Mouse (Mus musculus) cerebellum, postnatal 4 days (tissue): ENCODE results near the gene Ccdc136.

ENCODE experiments used
- DNase-seq, 2 experiments: peaks; one replicate each; pipeline ENCODE4 v3.0.0; 2022; ENCODE audit warnings: low spot score in 2 of 2, mixed read lengths in 1 of 2

Ccdc136 gene

GRCm38 (mm10) chr6:29394286-29394685 is 1.8 kb upstream of the Ccdc136 start:
- DNase-seq: no peak

- DNase-seq: peak in 1 of 2 experiments; percentile 13
Measured at GRCm38 (mm10) chr6:29396714-29397540, 818 bp downstream of the Ccdc136 start.

- DNase-seq: peak in 1 of 2 experiments; percentile 30
Measured at GRCm38 (mm10) chr6:29397575-29397974, 1.5 kb downstream of the Ccdc136 start.

GRCm38 (mm10) chr6:29399851-29400250 is 3.7 kb downstream of the Ccdc136 start:
- DNase-seq: no peak

GRCm38 (mm10) chr6:29402693-29403342 is 6.7 kb downstream of the Ccdc136 start:
- peak in 1 of 2 experiments; percentile 42 for DNase-seq

GRCm38 (mm10) chr6:29406412-29406811 is 10.3 kb downstream of the Ccdc136 start:
- no peak for DNase-seq

GRCm38 (mm10) chr6:29415446-29415845 is 19.3 kb downstream of the Ccdc136 start:
- no peak for DNase-seq

- no peak for DNase-seq
Measured at GRCm38 (mm10) chr6:29420596-29420995, 24.5 kb downstream of the Ccdc136 start.

- DNase-seq: no peak
Measured at GRCm38 (mm10) chr6:29425118-29425517, 29.0 kb downstream of the Ccdc136 start.

GRCm38 (mm10) chr6:29426331-29426730 is 30.2 kb downstream of the Ccdc136 start:
- DNase-seq: no peak

- DNase-seq: no peak
Measured at GRCm38 (mm10) chr6:29428171-29428570, 32.1 kb downstream of the Ccdc136 start.

GRCm38 (mm10) chr6:29430681-29431420 is 34.7 kb downstream of the Ccdc136 start:
- DNase-seq: no peak

- no peak for DNase-seq
Measured at GRCm38 (mm10) chr6:29431473-29431872, 35.4 kb downstream of the Ccdc136 start.

GRCm38 (mm10) chr6:29432156-29432555 is 36.0 kb downstream of the Ccdc136 start:
- no peak for DNase-seq

- DNase-seq: no peak
Measured at GRCm38 (mm10) chr6:29432676-29433037, 36.5 kb downstream of the Ccdc136 start.

- peak in 1 of 2 experiments; percentile 21 for DNase-seq
Measured at GRCm38 (mm10) chr6:29433038-29433803, 37.1 kb downstream of the Ccdc136 start, which contains the start of gene Flnc. Flnc (plus strand) TSS chr6:29433256.

GRCm38 (mm10) chr6:29433804-29434795 is 38.0 kb downstream of the Ccdc136 start:
- peak in 1 of 2 experiments; percentile 21 for DNase-seq

GRCm38 (mm10) chr6:29434911-29435691 is 39.0 kb downstream of the Ccdc136 start:
- peak in 1 of 2 experiments; percentile 54 for DNase-seq

- DNase-seq: no peak
Measured at GRCm38 (mm10) chr6:29435940-29436451, 39.9 kb downstream of the Ccdc136 start.
